Mouse (Mus musculus): Measurements from ENCODE around the gene 2700081O15Rik.

DNA sequence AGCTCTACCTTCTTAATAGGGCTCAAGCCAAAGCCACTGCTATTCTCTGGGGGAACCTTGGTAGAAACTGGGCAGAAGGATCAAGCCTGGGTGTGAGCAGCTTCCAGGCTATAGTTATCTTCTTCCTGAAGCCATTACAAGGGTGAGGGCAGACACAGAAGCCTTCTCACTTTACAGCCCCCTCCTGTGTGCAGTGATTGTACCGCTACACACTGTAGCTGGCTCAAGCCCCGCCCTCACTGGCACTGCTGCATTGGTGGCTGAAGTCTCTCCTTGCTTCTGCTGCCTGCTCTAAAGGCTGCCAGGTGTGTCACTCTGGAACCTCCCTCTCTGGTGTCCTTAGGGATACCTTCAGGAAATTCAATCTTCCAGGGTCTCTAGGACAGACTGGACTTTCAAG lies 5.1 kb upstream of the 2700081O15Rik start:
- TF ChIP-seq CTCF (IDR thresholded peaks at IDR 0.05; ENCODE audit: borderline replicate concordance, extremely low read depth, insufficient read depth, insufficient read length) (no peak), POLR2A (IDR thresholded peaks at IDR 0.05; ENCODE audit: borderline replicate concordance, extremely low read depth, insufficient read depth, insufficient read length, poor library complexity, severe bottlenecking) (no peak)
